Mouse (Mus musculus) kidney, adult 2 months (tissue): ENCODE data around the gene Wdr54.

Experiments used
- CTCF ChIP-seq: fragments of 200-500 bp; conservative IDR thresholded peaks from 2 replicates; pipeline ENCODE4 v1.5.1; 2011; ENCODE audit warnings: low read depth, mild to moderate bottlenecking, control low read depth, low read length, moderate library complexity, mixed read lengths; ENCODE audit not compliant: insufficient read depth, insufficient read length
- POLR2A ChIP-seq: fragments of 200-500 bp; IDR thresholded peaks from one replicate; pipeline ENCODE4 v1.6.1; 2011; ENCODE audit warnings: low read depth, low read length, control low read depth

GRCm38 (mm10) chr6:83186946-83187345 is 30.7 kb upstream of the Wdr54 start:
- TF ChIP-seq CTCF (no peak), POLR2A (no peak)
